Mouse (Mus musculus) embryonic facial prominence, embryonic 11.5 days (tissue): ENCODE measurements around the gene Pafah2. TPM values are rescaled to one million over a fixed set of nuclear protein-coding genes. Genes with fewer than 3 reads are reported as not detected.

Source experiments
- ATAC-seq: fragments of 200-750 bp; cut with Nextera tagmentation; replicated peaks from 2 replicates; pipeline ENCODE4 v1.8.0; 2017; ENCODE audit warnings: low read depth; ENCODE audit not compliant: insufficient number of reproducible peaks, low FRiP score, low TSS enrichment
- DNase-seq: peaks from one replicate; pipeline ENCODE4 v3.0.0-alpha.2; 2015; ENCODE audit warnings: low spot score
- H3K27ac ChIP-seq: fragments of 300-500 bp; sonication (generic); replicated peaks from 2 replicates; pipeline ENCODE4 v1.5.1; 2014; ENCODE audit warnings: mild to moderate bottlenecking, low read depth, low read length, control low read depth
- H3K27me3 ChIP-seq: fragments of 300-500 bp; sonication (generic); 2 replicates; pipeline ENCODE4 v1.6.1; 2014; ENCODE audit warnings: mild to moderate bottlenecking, low read length, moderate library complexity, mixed read lengths; ENCODE audit not compliant: control insufficient read depth, insufficient read depth
- H3K36me3 ChIP-seq: fragments of 300-500 bp; sonication (generic); replicated peaks from 2 replicates; pipeline ENCODE4 v1.6.1; 2014; ENCODE audit warnings: low read depth, mild to moderate bottlenecking, low read length, moderate library complexity, mixed read lengths; ENCODE audit not compliant: control insufficient read depth, insufficient read depth
- H3K4me1 ChIP-seq: fragments of 300-500 bp; sonication (generic); 2 replicates; pipeline ENCODE4 v1.6.1; 2014; ENCODE audit warnings: low read length, mixed read lengths; ENCODE audit not compliant: control insufficient read depth, insufficient read depth
- H3K4me2 ChIP-seq: fragments of 300-500 bp; sonication (generic); 2 replicates; pipeline ENCODE4 v1.6.1; 2014; ENCODE audit warnings: low read depth, mild to moderate bottlenecking, control low read depth, low read length, moderate library complexity
- H3K4me3 ChIP-seq: fragments of 300-500 bp; sonication (generic); 2 replicates; pipeline ENCODE4 v1.5.1; 2014; ENCODE audit warnings: low read depth, low read length, control low read depth
- H3K9ac ChIP-seq: fragments of 300-500 bp; sonication (generic); replicated peaks from 2 replicates; pipeline ENCODE4 v1.6.1; 2014; ENCODE audit warnings: mild to moderate bottlenecking, control low read depth, low read length
- H3K9me3 ChIP-seq: fragments of 300-500 bp; sonication (generic); replicated peaks from 2 replicates; pipeline ENCODE4 v1.6.1; 2016; ENCODE audit warnings: mild to moderate bottlenecking, low read length, inconsistent platforms, mixed read lengths; ENCODE audit not compliant: control insufficient read depth
- WGBS: fragments of 180-500 bp; shearing (Covaris S2); extraction: QIAGEN DNeasy Blood & Tissue Kit; methylation state at CpG from one replicate; pipeline ENCODE4 v1.1.7; 2014; 5-methylcytosine and 5-hydroxymethylcytosine counted together
- polyA plus RNA-seq: library from polyadenylated mRNA; unstranded; fragments of >200 nt; fragmentation: Nextera tagmentation; extraction: Ambion mirVana; gene quantifications from 2 replicates; pipeline ENCODE4 v1.2.1, GENCODE M21; 2014

Pafah2 gene
- polyA plus RNA-seq, 1 experiment from 2014 or later = 9.4 TPM

DNA sequence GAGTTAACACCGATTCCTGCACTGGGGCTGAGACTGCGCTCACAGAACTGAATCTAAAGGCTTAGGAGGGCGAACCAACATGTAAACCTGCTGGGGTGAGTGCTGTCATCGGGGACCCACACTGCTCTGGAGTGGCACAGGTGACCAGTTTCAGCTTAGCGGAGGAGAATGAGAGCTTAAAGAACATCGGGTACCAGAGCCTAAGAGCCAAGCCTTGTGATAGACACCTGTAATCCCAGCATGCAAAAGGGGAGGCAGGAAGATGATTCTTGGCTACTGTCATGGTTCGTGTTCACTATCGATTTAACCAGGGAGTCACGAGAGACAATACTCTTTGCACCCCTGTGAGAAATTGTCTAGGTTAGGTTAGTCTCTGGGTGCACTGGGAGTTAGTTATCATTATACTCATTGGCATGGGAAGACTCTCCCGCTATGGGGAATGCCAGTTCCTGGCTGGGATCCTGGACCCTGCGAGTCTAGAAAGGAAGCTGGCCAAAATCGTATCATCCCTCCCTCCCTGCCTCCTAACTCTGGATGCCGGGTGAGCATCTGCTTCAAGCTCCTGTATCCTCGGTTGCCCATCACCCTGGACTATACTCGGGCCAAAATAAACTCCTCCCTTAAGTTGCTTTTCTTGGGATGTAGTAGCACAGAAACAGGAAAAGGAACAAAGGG is 36.7 kb downstream of the Pafah2 start:
- DNase-seq = no peak
- no peak overlapping the region for H3K4me3 ChIP-seq
- H3K27me3 ChIP-seq = no peaks in the 10 kb centered on the region
- no peaks in the 10 kb centered on the region for H3K9me3 ChIP-seq
- H3K36me3 ChIP-seq = no peaks in the 10 kb centered on the region
- no peak overlapping the region for H3K4me2 ChIP-seq
- H3K4me1 ChIP-seq = no peaks in the 10 kb centered on the region
- no peak overlapping the region for H3K9ac ChIP-seq
- no peak overlapping the region for H3K27ac ChIP-seq
- no peak for ATAC-seq
- 88% methylated on average over 15 of the region's 15 CpGs for WGBS

GRCm38 (mm10) chr4:134436185-134436584 is 40.1 kb downstream of the Pafah2 start:
- Histone ChIP-seq H3K4me1 (no peaks in the 10 kb centered on the region), H3K27ac (no peak overlapping the region), H3K4me3 (no peak overlapping the region), H3K4me2 (no peak overlapping the region), H3K9ac (no peak overlapping the region), H3K36me3 (no peaks in the 10 kb centered on the region), H3K27me3 (no peaks in the 10 kb centered on the region), H3K9me3 (no peaks in the 10 kb centered on the region)
- WGBS = 60% methylated on average over 7 of the region's 7 CpGs
- no peak for ATAC-seq
- no peak for DNase-seq

GRCm38 (mm10) chr4:134436659-134437058 is 40.5 kb downstream of the Pafah2 start:
- DNase-seq = peak; percentile 61
- Histone ChIP-seq H3K27ac (no peak overlapping the region), H3K9ac (no peak overlapping the region)

GRCm38 (mm10) chr4:134439119-134439518 is 43.0 kb downstream of the Pafah2 start:
- H3K4me3 ChIP-seq = no peak overlapping the region
- H3K27me3 ChIP-seq = no peaks in the 10 kb centered on the region
- H3K4me1 ChIP-seq = no peaks in the 10 kb centered on the region
- H3K9me3 ChIP-seq = no peaks in the 10 kb centered on the region
- H3K36me3 ChIP-seq = no peaks in the 10 kb centered on the region
- no peak overlapping the region for H3K9ac ChIP-seq
- no peak overlapping the region for H3K4me2 ChIP-seq
- no peak overlapping the region for H3K27ac ChIP-seq
- ATAC-seq (no peak), DNase-seq (no peak)
- 69% methylated on average over 3 of the region's 3 CpGs for WGBS

More at GRCm38 (mm10) chr4:134436659-134437058, 40.5 kb downstream of the Pafah2 start:
- WGBS = 75% methylated on average over 10 of the region's 10 CpGs
- no peaks in the 10 kb centered on the region for H3K36me3 ChIP-seq
- H3K9me3 ChIP-seq = no peaks in the 10 kb centered on the region
- H3K27me3 ChIP-seq = no peaks in the 10 kb centered on the region
- no peaks in the 10 kb centered on the region for H3K4me1 ChIP-seq
- H3K4me3 ChIP-seq = no peak overlapping the region
- no peak for ATAC-seq
- H3K4me2 ChIP-seq = no peak overlapping the region

DNA sequence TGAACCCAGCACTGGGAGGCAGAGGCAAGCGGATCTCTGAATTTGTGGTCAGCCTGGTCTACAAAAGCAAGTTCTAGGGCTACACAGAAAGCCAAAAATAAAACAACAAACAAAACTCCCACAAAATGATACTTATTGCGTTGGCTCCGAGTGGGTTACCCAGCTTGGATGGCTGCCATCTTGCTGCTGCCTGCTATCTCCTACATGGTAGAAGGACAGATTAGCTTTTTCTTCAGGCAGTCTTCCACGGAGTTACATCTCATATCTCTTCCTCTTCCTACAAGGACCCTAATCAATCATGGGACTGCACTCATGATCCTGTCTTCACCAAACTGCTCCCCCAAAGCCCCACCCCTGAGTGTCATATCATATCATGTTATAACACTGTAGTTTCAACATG is 43.8 kb downstream of the Pafah2 start:
- H3K27me3 ChIP-seq = no peaks in the 10 kb centered on the region
- H3K9ac ChIP-seq = no peak overlapping the region
- no peak overlapping the region for H3K4me3 ChIP-seq
- 87% methylated on average over 4 of the region's 4 CpGs for WGBS
- DNase-seq = no peak
- no peaks in the 10 kb centered on the region for H3K4me1 ChIP-seq
- ATAC-seq = no peak
- H3K4me2 ChIP-seq = no peak overlapping the region
- no peaks in the 10 kb centered on the region for H3K9me3 ChIP-seq
- H3K27ac ChIP-seq = no peak overlapping the region
- no peaks in the 10 kb centered on the region for H3K36me3 ChIP-seq

- Histone ChIP-seq H3K4me2 (no peak overlapping the region), H3K27ac (no peak overlapping the region), H3K4me3 (no peak overlapping the region), H3K4me1 (no peaks in the 10 kb centered on the region), H3K36me3 (no peaks in the 10 kb centered on the region), H3K27me3 (no peaks in the 10 kb centered on the region), H3K9ac (no peak overlapping the region), H3K9me3 (no peaks in the 10 kb centered on the region)
- no peak for DNase-seq
- no peak for ATAC-seq
- 93% methylated on average over 4 of the region's 4 CpGs for WGBS
Observed at GRCm38 (mm10) chr4:134442216-134442615, 46.1 kb downstream of the Pafah2 start.

DNA sequence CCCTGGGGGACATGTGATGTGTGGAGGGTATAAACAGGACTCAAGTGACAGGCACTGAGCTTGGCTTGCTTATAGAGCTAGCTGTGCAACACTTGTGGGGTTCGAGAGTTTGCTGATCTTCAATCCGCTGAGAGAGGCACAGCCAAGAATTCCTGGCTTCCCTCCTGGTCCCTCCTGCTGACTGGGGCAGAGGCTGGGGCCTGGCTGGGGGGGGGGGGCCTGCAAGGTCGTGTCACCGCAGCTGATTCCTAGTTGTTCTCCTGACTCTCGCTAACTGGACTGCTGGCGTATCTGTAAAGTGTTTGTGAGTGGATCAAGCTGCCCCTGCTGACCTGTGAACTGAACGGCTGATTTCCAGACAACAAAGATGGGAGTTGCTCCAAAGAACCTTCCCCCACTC is 47.5 kb downstream of the Pafah2 start:
- Histone ChIP-seq H3K36me3 (no peaks in the 10 kb centered on the region), H3K9me3 (no peaks in the 10 kb centered on the region), H3K4me1 (no peaks in the 10 kb centered on the region), H3K9ac (no peak overlapping the region), H3K4me3 (no peak overlapping the region), H3K4me2 (no peak overlapping the region), H3K27ac (no peak overlapping the region), H3K27me3 (no peaks in the 10 kb centered on the region)
- 54% methylated on average over 7 of the region's 7 CpGs for WGBS
- no peak for DNase-seq
- no peak for ATAC-seq

GRCm38 (mm10) chr4:134444949-134445348 is 48.8 kb downstream of the Pafah2 start:
- H3K27me3 ChIP-seq = no peaks in the 10 kb centered on the region
- DNase-seq = no peak
- 72% methylated on average over 7 of the region's 7 CpGs for WGBS
- H3K4me3 ChIP-seq = no peak overlapping the region
- H3K4me2 ChIP-seq = no peak overlapping the region
- peaks cover 2% of the 10 kb centered on the region; the same call in 1 of the 2 replicates for H3K4me1 ChIP-seq
- no peaks in the 10 kb centered on the region for H3K36me3 ChIP-seq
- H3K27ac ChIP-seq = no peak overlapping the region
- no peak overlapping the region for H3K9ac ChIP-seq
- ATAC-seq = no peak
- H3K9me3 ChIP-seq = no peaks in the 10 kb centered on the region
